Mouse (Mus musculus) heart, adult 9 months (tissue): ENCODE data around the gene Ctsr.
"Not testable (repeated sequence)": the region's sequence is repeated elsewhere in the genome, so short reads cannot be mapped to it uniquely, and the experiment has no call there.

Experiments used
- DNase-seq, 2 experiments: peaks; one replicate each; pipeline ENCODE4 v3.0.0; 2022; ENCODE audit warnings: low spot score in 2 of 2

The Ctsr gene

GRCm38 (mm10) chr13:61164156-61164555 is at the start of gene Ctsr:
Gene Ctsr (minus strand): TSS chr13:61164256.
- DNase-seq: no peak

- no peak for DNase-seq
These were observed 39.3 kb upstream of the Ctsr start, which contains the start of gene Cts6 for GRCm38 (mm10) chr13:61203310-61203709. Gene Cts6 (minus strand): TSS chr13:61203410.

GRCm38 (mm10) chr13:61185151-61185933 is 21.3 kb upstream of the Ctsr start:
- not testable (repeated sequence) for DNase-seq

GRCm38 (mm10) chr13:61164622-61165021 is 566 bp upstream of the Ctsr start:
- DNase-seq: no peak
